Mouse (Mus musculus) gastrocnemius, postnatal 36 days (tissue): ENCODE measurements around the gene Cenps. TPM values are rescaled to one million over a fixed set of nuclear protein-coding genes. Genes with fewer than 3 reads are reported as not detected.
A peak's percentile ranks its signal among the peaks of the same experiment; 100 is the strongest.
"Not testable (repeated sequence)": the region's sequence is repeated elsewhere in the genome, so short reads cannot be mapped to it uniquely, and the experiment has no call there.

Source experiments
- DNase-seq, 2 experiments: peaks; one replicate each; pipeline ENCODE4 v3.0.0; 2022
- intact Hi-C: fragments of 180-260 bp; cut with DNase I; formaldehyde crosslinking; loops from one replicate; pipeline ENCODE4 v1.15.1; 2025
- long read RNA-seq, 2 experiments: library from polyadenylated mRNA; stranded (forward); transcript quantifications; one replicate each; pipeline ENCODE4 v2.0.0; 2021
- total RNA-seq, 2 experiments: library from RNA; stranded (reverse); gene quantifications; 2 replicates each; pipeline ENCODE4 v1.2.3; 2021

Gene Cenps
- total RNA-seq = 1 to 10 TPM; 5.0 to 6.1 TPM
- long read RNA-seq, experiment 1, transcript Cenps-201 (5 exons, 1,110 nt) = major isoform, 12 of 15 reads
- long read RNA-seq, experiment 1, partial matches to known transcripts = 0 of 15 reads
- long read RNA-seq, experiment 1, other reads (novel, unspliced or antisense) = 3 of 15 reads
- long read RNA-seq, experiment 2, transcript Cenps-201 (5 exons, 1,110 nt) = major isoform, 13 of 16 reads
- long read RNA-seq, experiment 2, partial matches to known transcripts = 0 of 16 reads
- long read RNA-seq, experiment 2, other reads (novel, unspliced or antisense) = 3 of 16 reads

GRCm38 (mm10) chr4:149136982-149137770, at the start of gene Cenps:
Gene Cenps, minus strand, starts transcription at chr4:149137629.
- peak; percentile 84 to 87 for DNase-seq
- intact Hi-C loops = no loop called here

- intact Hi-C loops = loop anchor here (5.0 kb wide), 1 partner anchor 35 kb away; no protein-coding TSS in a partner anchor
Measured at GRCm38 (mm10) chr4:149182755-149183154, 45.3 kb upstream of the Cenps start.

GRCm38 (mm10) chr4:149182192-149182591, 44.8 kb upstream of the Cenps start:
- DNase-seq = no peak
- intact Hi-C loops = loop anchor here (5.0 kb wide), 1 partner anchor 35 kb away; no protein-coding TSS in a partner anchor

More at GRCm38 (mm10) chr4:149182755-149183154, 45.3 kb upstream of the Cenps start:
- DNase-seq = no peak

- intact Hi-C loops = no loop called here
- no peak for DNase-seq
Measured at GRCm38 (mm10) chr4:149179573-149179972, 42.1 kb upstream of the Cenps start.

- intact Hi-C loops = no loop called here
- DNase-seq = no peak
Measured at GRCm38 (mm10) chr4:149179160-149179559, 41.7 kb upstream of the Cenps start.

- intact Hi-C loops = no loop called here
- DNase-seq = no peak
Measured at GRCm38 (mm10) chr4:149178328-149178727, 40.9 kb upstream of the Cenps start.

GRCm38 (mm10) chr4:149177046-149177445, 39.6 kb upstream of the Cenps start:
- intact Hi-C loops = no loop called here
- no peak for DNase-seq

GRCm38 (mm10) chr4:149176645-149177044, 39.2 kb upstream of the Cenps start:
- DNase-seq = no peak
- intact Hi-C loops = no loop called here

GRCm38 (mm10) chr4:149173661-149174060, 36.2 kb upstream of the Cenps start:
- DNase-seq = no peak
- intact Hi-C loops = no loop called here

GRCm38 (mm10) chr4:149172666-149173065, 35.2 kb upstream of the Cenps start:
- peak; percentile 60 to 78 for DNase-seq

GRCm38 (mm10) chr4:149172083-149172482, 34.7 kb upstream of the Cenps start:
- DNase-seq = peak; percentile 48 to 69
- intact Hi-C loops = no loop called here

More at GRCm38 (mm10) chr4:149172666-149173065, 35.2 kb upstream of the Cenps start:
- intact Hi-C loops = no loop called here

- intact Hi-C loops = no loop called here
- peak in 1 of 2 experiments; percentile 36 for DNase-seq
Measured at GRCm38 (mm10) chr4:149171581-149171981, 34.2 kb upstream of the Cenps start.

GRCm38 (mm10) chr4:149170394-149170931, 33.0 kb upstream of the Cenps start:
- intact Hi-C loops = no loop called here
- no peak for DNase-seq

- DNase-seq, intact Hi-C loops: not testable (repeated sequence)
Measured at GRCm38 (mm10) chr4:149169926-149170325, 32.5 kb upstream of the Cenps start.

GRCm38 (mm10) chr4:149168016-149168415, 30.6 kb upstream of the Cenps start:
- intact Hi-C loops = no loop called here
- DNase-seq = no peak

GRCm38 (mm10) chr4:149166957-149167611, 29.7 kb upstream of the Cenps start:
- no peak for DNase-seq
- intact Hi-C loops = no loop called here

- intact Hi-C loops = no loop called here
- DNase-seq = peak; percentile 92 to 95
Measured at GRCm38 (mm10) chr4:149166215-149166946, 29.0 kb upstream of the Cenps start, which contains the start of gene Pgd. Gene Pgd, minus strand, starts transcription at chr4:149166771.

- intact Hi-C loops = no loop called here
- DNase-seq = no peak
Measured at GRCm38 (mm10) chr4:149164150-149164549, 26.7 kb upstream of the Cenps start.

GRCm38 (mm10) chr4:149163196-149163595, 25.8 kb upstream of the Cenps start:
- intact Hi-C loops = no loop called here

GRCm38 (mm10) chr4:149161166-149161565, 23.7 kb upstream of the Cenps start:
- intact Hi-C loops = no loop called here
- DNase-seq = no peak

More at GRCm38 (mm10) chr4:149163196-149163595, 25.8 kb upstream of the Cenps start:
- DNase-seq = no peak
